Mouse (Mus musculus) heart, adult 2 months (tissue): Measurements from ENCODE around the gene Tmem132e.

Experiments
- CTCF ChIP-seq: fragments of 200-600 bp; IDR thresholded peaks from 2 replicates; pipeline ENCODE4 v1.8.1; 2022; ENCODE audit warnings: antibody characterized with exemption, mild to moderate bottlenecking, moderate library complexity
- EP300 ChIP-seq: fragments of 200-500 bp; IDR thresholded peaks from 2 replicates; pipeline ENCODE4 v1.6.1; 2011; ENCODE audit warnings: low read depth, low read length, control low read depth; ENCODE audit not compliant: insufficient read depth
- POLR2A ChIP-seq: fragments of 200-500 bp; IDR thresholded peaks from 2 replicates; pipeline ENCODE4 v1.6.1; 2011; ENCODE audit warnings: mild to moderate bottlenecking, low read depth, low read length, control low read depth; ENCODE audit not compliant: insufficient read depth

GRCm38 (mm10) chr11:82370151-82370550, 18.5 kb upstream of the Tmem132e start:
- no peak for TF ChIP-seq EP300
- no peak for TF ChIP-seq POLR2A
- no peak for TF ChIP-seq CTCF
